Mouse (Mus musculus): Measurements from ENCODE around the gene Ankrd23. TPM values are rescaled to one million over a fixed set of nuclear protein-coding genes. Genes with fewer than 3 reads are reported as not detected.

Ankrd23 gene
- polyA plus RNA-seq, 1 experiment from 2014 or later: 13.6 TPM

DNA sequence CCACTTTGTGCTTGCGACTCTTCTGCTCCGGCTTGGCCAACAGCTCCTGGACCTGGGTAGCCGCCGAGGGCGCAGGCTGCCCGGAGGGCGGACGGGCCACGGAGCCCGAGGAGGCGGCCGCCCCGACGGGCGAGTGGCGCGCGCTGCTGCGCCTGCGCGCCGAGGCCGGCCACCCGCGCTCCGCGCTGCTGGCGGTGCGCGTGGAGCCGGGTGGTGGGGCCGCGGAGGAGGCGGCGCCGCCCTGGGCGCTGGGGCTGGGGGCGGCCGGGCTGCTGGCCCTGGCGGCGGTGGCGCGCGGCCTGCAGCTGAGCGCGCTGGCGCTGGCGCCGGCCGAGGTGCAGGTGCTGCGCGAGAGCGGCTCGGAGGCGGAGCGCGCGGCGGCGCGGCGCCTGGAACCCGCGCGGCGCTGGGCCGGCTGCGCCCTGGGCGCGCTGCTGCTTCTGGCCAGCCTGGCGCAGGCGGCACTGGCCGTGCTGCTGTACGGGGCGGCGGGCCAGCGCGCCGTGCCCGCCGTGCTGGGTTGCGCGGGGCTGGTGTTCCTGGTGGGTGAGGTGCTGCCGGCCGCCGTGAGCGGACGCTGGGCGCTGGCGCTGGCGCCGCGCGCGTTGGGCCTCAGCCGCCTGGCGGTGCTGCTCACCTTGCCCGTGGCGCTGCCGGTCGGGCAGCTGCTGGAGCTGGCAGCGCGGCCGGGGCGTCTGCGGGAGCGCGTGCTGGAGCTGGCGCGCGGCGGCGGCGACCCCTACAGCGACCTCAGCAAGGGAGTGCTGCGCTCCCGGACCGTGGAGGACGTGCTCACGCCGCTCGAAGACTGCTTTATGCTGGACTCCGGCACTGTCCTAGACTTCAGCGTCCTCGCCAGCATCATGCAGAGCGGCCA is 24.4 kb downstream of the Ankrd23 start:
- Histone ChIP-seq H3K4me2 (peak overlapping the region; percentile 97), H3K4me1 (ENCODE audit: control insufficient read depth, insufficient read depth, low read length) (peaks cover 10% of the 10 kb centered on the region), H3K9ac (ENCODE audit: low read depth, low read length) (peak overlapping the region; percentile 90), H3K27ac (ENCODE audit: low read depth, low read length) (peak overlapping the region; percentile 99), H3K36me3 (ENCODE audit: control insufficient read depth, insufficient read depth, low read length) (no peaks in the 10 kb centered on the region), H3K4me3 (ENCODE audit: low read depth, low read length) (peak overlapping the region; percentile 98), H3K9me3 (replicated peaks; ENCODE audit: control insufficient read depth, low read length) (no peaks in the 10 kb centered on the region), H3K27me3 (ENCODE audit: control insufficient read depth, insufficient read depth, low read length) (no peaks in the 10 kb centered on the region)
- ATAC-seq (replicated peaks; ENCODE audit: insufficient number of reproducible peaks, low FRiP score, low TSS enrichment): peak; percentile 60; the same call in 1 of the 2 replicates
- under 1% methylated on average over 77 of the region's 126 CpGs for WGBS (ENCODE audit: insufficient replicate concordance)

DNA sequence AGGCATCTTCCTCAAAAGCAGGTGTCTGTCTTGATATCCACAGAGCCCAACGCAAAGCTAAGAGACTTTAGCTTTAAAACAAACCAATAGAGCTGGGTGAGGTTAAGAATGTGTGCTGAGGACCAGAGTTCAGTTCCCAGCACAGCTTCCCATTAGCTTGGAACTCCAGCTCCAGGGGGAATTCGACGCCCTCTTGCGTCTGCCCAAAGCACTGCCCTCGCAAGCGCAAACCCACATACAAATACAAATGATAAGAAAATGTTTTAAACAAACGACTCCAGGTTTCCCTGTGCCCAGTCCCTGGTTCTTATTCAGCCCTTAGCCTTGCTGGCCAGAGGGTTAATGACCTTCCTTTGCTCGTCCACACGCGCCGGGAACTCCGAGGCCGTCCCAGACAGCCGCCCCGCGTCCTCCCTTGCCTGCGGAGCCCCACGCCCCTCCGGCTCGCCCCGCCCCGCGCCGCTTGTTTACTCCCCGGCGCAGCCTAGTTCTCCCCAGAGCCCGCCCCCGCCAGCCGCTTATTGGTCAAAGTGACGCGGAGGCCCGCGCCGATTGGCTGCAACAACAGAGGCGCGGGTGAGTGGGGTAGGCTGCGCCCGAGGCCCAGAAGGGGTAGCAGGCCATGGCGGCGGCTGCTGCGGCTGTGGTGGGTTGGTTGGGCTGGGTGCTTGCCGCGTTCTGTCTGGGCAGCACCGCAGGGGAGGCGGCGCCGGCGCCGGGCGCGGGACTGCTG is 25.2 kb downstream of the Ankrd23 start, which contains the start of gene Cnnm3:
Gene Cnnm3, plus strand, starts transcription at position 579 of the 733 bp plus-strand sequence.
- Histone ChIP-seq H3K27me3 (ENCODE audit: control insufficient read depth, insufficient read depth, low read length) (no peaks in the 10 kb centered on the region), H3K4me2 (peak within 1 kb of the TSS; percentile 97), H3K4me3 (ENCODE audit: low read depth, low read length) (peak within 1 kb of the TSS; percentile 98), H3K9me3 (replicated peaks; ENCODE audit: control insufficient read depth, low read length) (no peaks in the 10 kb centered on the region), H3K27ac (ENCODE audit: low read depth, low read length) (peak within 1 kb of the TSS; percentile 99), H3K36me3 (ENCODE audit: control insufficient read depth, insufficient read depth, low read length) (no peaks in the 10 kb centered on the region), H3K9ac (ENCODE audit: low read depth, low read length) (peak within 1 kb of the TSS; percentile 90), H3K4me1 (ENCODE audit: control insufficient read depth, insufficient read depth, low read length) (peaks cover 10% of the 10 kb centered on the region)
- WGBS (ENCODE audit: insufficient replicate concordance): 1% methylated on average over 48 of the region's 51 CpGs
- ATAC-seq (replicated peaks; ENCODE audit: insufficient number of reproducible peaks, low FRiP score, low TSS enrichment): peak; percentile 98

GRCm38 (mm10) chr1:36508238-36508637 is 28.4 kb downstream of the Ankrd23 start:
- no peaks in the 10 kb centered on the region for H3K36me3 ChIP-seq (ENCODE audit: control insufficient read depth, insufficient read depth, low read length)
- no peaks in the 10 kb centered on the region for H3K9me3 ChIP-seq (replicated peaks; ENCODE audit: control insufficient read depth, low read length)
- 78% methylated on average over 5 of the region's 5 CpGs for WGBS (ENCODE audit: insufficient replicate concordance)
- H3K27me3 ChIP-seq (ENCODE audit: control insufficient read depth, insufficient read depth, low read length): no peaks in the 10 kb centered on the region
- H3K27ac ChIP-seq (ENCODE audit: low read depth, low read length): no peak overlapping the region
- H3K4me3 ChIP-seq (ENCODE audit: low read depth, low read length): no peak overlapping the region
- H3K4me1 ChIP-seq (ENCODE audit: control insufficient read depth, insufficient read depth, low read length): peaks cover 4% of the 10 kb centered on the region
- ATAC-seq (replicated peaks; ENCODE audit: insufficient number of reproducible peaks, low FRiP score, low TSS enrichment): no peak
- no peak overlapping the region for H3K9ac ChIP-seq (ENCODE audit: low read depth, low read length)
- no peak overlapping the region for H3K4me2 ChIP-seq

DNA sequence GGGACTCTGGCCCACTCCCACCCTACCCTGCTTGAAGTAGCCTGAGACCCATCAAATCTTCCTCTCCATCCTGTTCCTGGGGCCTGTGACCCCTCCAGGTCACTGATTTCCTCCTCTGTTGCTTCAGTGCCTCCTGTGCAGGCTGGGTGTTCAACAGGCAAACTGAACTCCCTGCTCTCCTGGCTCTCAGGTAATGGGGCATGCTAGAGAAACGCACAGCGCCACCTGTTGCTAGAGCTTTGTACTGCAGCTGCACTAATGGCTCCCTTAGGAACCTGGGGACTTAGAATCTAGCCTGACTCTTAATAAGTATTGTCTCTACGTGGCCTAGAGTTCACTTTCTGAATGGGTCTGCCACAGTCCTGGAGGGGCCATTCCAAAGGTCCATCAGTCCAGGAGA is 35.4 kb downstream of the Ankrd23 start:
- 13% methylated on average over 3 of the region's 3 CpGs for WGBS (ENCODE audit: insufficient replicate concordance)
- no peak overlapping the region for H3K27ac ChIP-seq (ENCODE audit: low read depth, low read length)
- no peaks in the 10 kb centered on the region for H3K9me3 ChIP-seq (replicated peaks; ENCODE audit: control insufficient read depth, low read length)
- H3K9ac ChIP-seq (ENCODE audit: low read depth, low read length): no peak overlapping the region
- H3K4me3 ChIP-seq (ENCODE audit: low read depth, low read length): no peak overlapping the region
- no peaks in the 10 kb centered on the region for H3K36me3 ChIP-seq (ENCODE audit: control insufficient read depth, insufficient read depth, low read length)
- no peak for ATAC-seq (replicated peaks; ENCODE audit: insufficient number of reproducible peaks, low FRiP score, low TSS enrichment)
- H3K4me1 ChIP-seq (ENCODE audit: control insufficient read depth, insufficient read depth, low read length): no peaks in the 10 kb centered on the region
- H3K4me2 ChIP-seq: no peak overlapping the region
- no peaks in the 10 kb centered on the region for H3K27me3 ChIP-seq (ENCODE audit: control insufficient read depth, insufficient read depth, low read length)

- Histone ChIP-seq H3K9ac (ENCODE audit: low read depth, low read length) (no peak overlapping the region), H3K4me2 (no peak overlapping the region), H3K27ac (ENCODE audit: low read depth, low read length) (no peak overlapping the region), H3K9me3 (replicated peaks; ENCODE audit: control insufficient read depth, low read length) (no peaks in the 10 kb centered on the region), H3K4me3 (ENCODE audit: low read depth, low read length) (no peak overlapping the region), H3K4me1 (ENCODE audit: control insufficient read depth, insufficient read depth, low read length) (peaks cover 5% of the 10 kb centered on the region), H3K27me3 (ENCODE audit: control insufficient read depth, insufficient read depth, low read length) (no peaks in the 10 kb centered on the region), H3K36me3 (ENCODE audit: control insufficient read depth, insufficient read depth, low read length) (no peaks in the 10 kb centered on the region)
- WGBS (ENCODE audit: insufficient replicate concordance): 83% methylated on average over 2 of the region's 2 CpGs
- ATAC-seq (replicated peaks; ENCODE audit: insufficient number of reproducible peaks, low FRiP score, low TSS enrichment): no peak
Measured at GRCm38 (mm10) chr1:36497312-36497711, 39.4 kb downstream of the Ankrd23 start.

DNA sequence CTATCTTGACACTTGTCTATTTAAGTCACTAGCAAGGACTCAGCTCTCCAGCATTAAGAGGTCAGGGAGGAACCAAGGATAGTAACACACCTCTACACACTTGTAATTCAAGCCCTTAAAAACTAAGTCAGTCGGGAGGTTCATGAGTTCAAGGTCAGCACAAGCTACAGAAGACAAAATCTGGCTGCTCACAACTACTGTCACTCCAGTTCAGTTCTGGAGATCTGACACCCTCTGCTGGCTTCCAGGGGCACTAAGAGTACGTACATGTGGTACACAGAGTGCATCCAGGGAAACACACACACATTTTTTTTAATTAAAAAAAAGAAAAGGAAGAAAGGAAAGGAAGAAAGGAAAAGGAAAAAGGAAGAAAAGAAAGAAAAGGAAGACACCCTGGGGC is 40.0 kb downstream of the Ankrd23 start:
- Histone ChIP-seq H3K27me3 (ENCODE audit: control insufficient read depth, insufficient read depth, low read length) (no peaks in the 10 kb centered on the region), H3K27ac (ENCODE audit: low read depth, low read length) (no peak overlapping the region), H3K9me3 (replicated peaks; ENCODE audit: control insufficient read depth, low read length) (no peaks in the 10 kb centered on the region), H3K4me1 (ENCODE audit: control insufficient read depth, insufficient read depth, low read length) (peaks cover 10% of the 10 kb centered on the region), H3K9ac (ENCODE audit: low read depth, low read length) (no peak overlapping the region), H3K4me3 (ENCODE audit: low read depth, low read length) (no peak overlapping the region), H3K36me3 (ENCODE audit: control insufficient read depth, insufficient read depth, low read length) (no peaks in the 10 kb centered on the region), H3K4me2 (no peak overlapping the region)
- WGBS (ENCODE audit: insufficient replicate concordance): 59% methylated on average over 2 of the region's 2 CpGs
- ATAC-seq (replicated peaks; ENCODE audit: insufficient number of reproducible peaks, low FRiP score, low TSS enrichment): no peak

- peaks cover 10% of the 10 kb centered on the region for H3K4me1 ChIP-seq (ENCODE audit: control insufficient read depth, insufficient read depth, low read length)
- H3K36me3 ChIP-seq (ENCODE audit: control insufficient read depth, insufficient read depth, low read length): no peaks in the 10 kb centered on the region
- 74% methylated on average over 6 of the region's 6 CpGs for WGBS (ENCODE audit: insufficient replicate concordance)
- no peak overlapping the region for H3K9ac ChIP-seq (ENCODE audit: low read depth, low read length)
- no peaks in the 10 kb centered on the region for H3K27me3 ChIP-seq (ENCODE audit: control insufficient read depth, insufficient read depth, low read length)
- no peak overlapping the region for H3K4me2 ChIP-seq
- H3K4me3 ChIP-seq (ENCODE audit: low read depth, low read length): no peak overlapping the region
- ATAC-seq (replicated peaks; ENCODE audit: insufficient number of reproducible peaks, low FRiP score, low TSS enrichment): no peak
- H3K9me3 ChIP-seq (replicated peaks; ENCODE audit: control insufficient read depth, low read length): no peaks in the 10 kb centered on the region
- no peak overlapping the region for H3K27ac ChIP-seq (ENCODE audit: low read depth, low read length)
Measured at GRCm38 (mm10) chr1:36493299-36493698, 43.4 kb downstream of the Ankrd23 start.

- Histone ChIP-seq H3K4me2 (peak overlapping the region; percentile 37; the same call in 1 of the 2 replicates), H3K9me3 (replicated peaks; ENCODE audit: control insufficient read depth, low read length) (no peaks in the 10 kb centered on the region), H3K4me1 (ENCODE audit: control insufficient read depth, insufficient read depth, low read length) (peaks cover 10% of the 10 kb centered on the region), H3K9ac (ENCODE audit: low read depth, low read length) (peak overlapping the region; percentile 46; the same call in 1 of the 2 replicates), H3K27ac (ENCODE audit: low read depth, low read length) (0 out of 2 replicates have a peak overlapping the region, but pooled peaks have one; percentile 54), H3K27me3 (ENCODE audit: control insufficient read depth, insufficient read depth, low read length) (no peaks in the 10 kb centered on the region), H3K36me3 (ENCODE audit: control insufficient read depth, insufficient read depth, low read length) (no peaks in the 10 kb centered on the region), H3K4me3 (ENCODE audit: low read depth, low read length) (no peak overlapping the region)
- 34% methylated on average over 9 of the region's 9 CpGs for WGBS (ENCODE audit: insufficient replicate concordance)
- ATAC-seq (replicated peaks; ENCODE audit: insufficient number of reproducible peaks, low FRiP score, low TSS enrichment): peak; percentile 81
Measured at GRCm38 (mm10) chr1:36492416-36493139, 44.1 kb downstream of the Ankrd23 start.

Data from heart, embryonic 11.5 days (tissue).